Mouse (Mus musculus) midbrain, embryonic 11.5 days (tissue): ENCODE data around the gene Cfap61. TPM values are rescaled to one million over a fixed set of nuclear protein-coding genes. Genes with fewer than 3 reads are reported as not detected.

Experiments used
- ATAC-seq: fragments of 200-750 bp; cut with Nextera tagmentation; 2 replicates; pipeline ENCODE4 v1.8.0; 2017; ENCODE audit warnings: moderate TSS enrichment, moderate library complexity; ENCODE audit not compliant: low FRiP score
- DNase-seq: peaks from one replicate; pipeline ENCODE4 v3.0.0; 2015; ENCODE audit warnings: low spot score; ENCODE audit errors: missing footprints
- H3K27ac ChIP-seq: fragments of 300-500 bp; sonication (generic); 2 replicates; pipeline ENCODE4 v1.5.1; 2014; ENCODE audit warnings: low read depth, low read length
- H3K27me3 ChIP-seq: fragments of 300-500 bp; sonication (generic); 2 replicates; pipeline ENCODE4 v1.6.1; 2014; ENCODE audit warnings: mild to moderate bottlenecking, low read length, moderate library complexity, mixed read lengths; ENCODE audit not compliant: control insufficient read depth, insufficient read depth
- H3K36me3 ChIP-seq: fragments of 300-500 bp; sonication (generic); 2 replicates; pipeline ENCODE4 v1.6.1; 2014; ENCODE audit warnings: mild to moderate bottlenecking, low read length, moderate library complexity, mixed read lengths; ENCODE audit not compliant: control insufficient read depth, insufficient read depth
- H3K4me1 ChIP-seq: fragments of 300-500 bp; sonication (generic); 2 replicates; pipeline ENCODE4 v1.6.1; 2014; ENCODE audit warnings: low read length; ENCODE audit not compliant: control insufficient read depth, insufficient read depth
- H3K4me2 ChIP-seq: fragments of 300-500 bp; sonication (generic); 2 replicates; pipeline ENCODE4 v1.6.1; 2014; ENCODE audit warnings: mild to moderate bottlenecking, moderate library complexity
- H3K4me3 ChIP-seq: fragments of 300-500 bp; sonication (generic); 2 replicates; pipeline ENCODE4 v1.5.1; 2014; ENCODE audit warnings: low read depth, low read length
- H3K9ac ChIP-seq: fragments of 300-500 bp; sonication (generic); 2 replicates; pipeline ENCODE4 v1.6.1; 2014; ENCODE audit warnings: low read length
- H3K9me3 ChIP-seq: fragments of 300-500 bp; sonication (generic); 2 replicates; pipeline ENCODE4 v1.6.1; 2016; ENCODE audit warnings: low read length; ENCODE audit not compliant: control insufficient read depth
- WGBS: fragments of 180-500 bp; shearing (Covaris S2); extraction: QIAGEN DNeasy Blood & Tissue Kit; methylation state at CpG from one replicate; pipeline ENCODE4 v1.1.7; 2014; 5-methylcytosine and 5-hydroxymethylcytosine counted together
- polyA plus RNA-seq: library from polyadenylated mRNA; unstranded; fragments of >200 nt; fragmentation: Nextera tagmentation; extraction: Ambion mirVana; gene quantifications from 2 replicates; pipeline ENCODE4 v1.2.1, GENCODE M21; 2014

Cfap61 gene
- polyA plus RNA-seq, 1 experiment from 2014 or later = 0.87 TPM

- WGBS = 41% methylated on average over 6 of the region's 6 CpGs
- Histone ChIP-seq H3K4me1 (no peaks in the 10 kb centered on the region), H3K27me3 (no peaks in the 10 kb centered on the region), H3K4me2 (no peak overlapping the region), H3K9me3 (no peaks in the 10 kb centered on the region), H3K36me3 (no peaks in the 10 kb centered on the region), H3K27ac (no peak overlapping the region), H3K4me3 (no peak overlapping the region), H3K9ac (no peak overlapping the region)
- DNase-seq (peak; percentile 82), ATAC-seq (no peak)
Observed at GRCm38 (mm10) chr2:146083326-146083871, 148.8 kb downstream of the Cfap61 start.

GRCm38 (mm10) chr2:146087411-146087810 lies 152.8 kb downstream of the Cfap61 start:
- Histone ChIP-seq H3K9me3 (no peaks in the 10 kb centered on the region), H3K27ac (no peak overlapping the region), H3K4me3 (no peak overlapping the region), H3K4me2 (no peak overlapping the region), H3K9ac (no peak overlapping the region), H3K36me3 (no peaks in the 10 kb centered on the region), H3K27me3 (no peaks in the 10 kb centered on the region), H3K4me1 (peaks cover 7% of the 10 kb centered on the region)
- ATAC-seq (no peak), DNase-seq (peak; percentile 75)
- 82% methylated on average over 1 of the region's 1 CpGs for WGBS

GRCm38 (mm10) chr2:146089157-146089692 lies 154.6 kb downstream of the Cfap61 start:
- Histone ChIP-seq H3K27me3 (no peaks in the 10 kb centered on the region), H3K4me2 (no peak overlapping the region), H3K4me1 (peaks cover 7% of the 10 kb centered on the region), H3K9ac (no peak overlapping the region), H3K27ac (no peak overlapping the region), H3K9me3 (no peaks in the 10 kb centered on the region), H3K36me3 (no peaks in the 10 kb centered on the region), H3K4me3 (no peak overlapping the region)
- ATAC-seq (no peak), DNase-seq (peak; percentile 85)
- WGBS = 25% methylated on average over 6 of the region's 6 CpGs

GRCm38 (mm10) chr2:146097532-146097931 lies 162.9 kb downstream of the Cfap61 start:
- H3K27ac ChIP-seq = no peak overlapping the region
- peak; percentile 71 for DNase-seq
- H3K4me1 ChIP-seq = no peaks in the 10 kb centered on the region
- no peaks in the 10 kb centered on the region for H3K27me3 ChIP-seq
- no peak overlapping the region for H3K4me2 ChIP-seq
- WGBS = 91% methylated on average over 5 of the region's 5 CpGs
- no peaks in the 10 kb centered on the region for H3K9me3 ChIP-seq
- ATAC-seq = no peak
- no peak overlapping the region for H3K9ac ChIP-seq
- no peak overlapping the region for H3K4me3 ChIP-seq
- H3K36me3 ChIP-seq = no peaks in the 10 kb centered on the region

- WGBS = 61% methylated on average over 16 of the region's 16 CpGs
Observed at GRCm38 (mm10) chr2:146098853-146099717, 164.5 kb downstream of the Cfap61 start.

GRCm38 (mm10) chr2:146099838-146100237 lies 165.3 kb downstream of the Cfap61 start:
- Histone ChIP-seq H3K27ac (no peak overlapping the region), H3K27me3 (no peaks in the 10 kb centered on the region), H3K9ac (no peak overlapping the region), H3K4me3 (no peak overlapping the region), H3K9me3 (no peaks in the 10 kb centered on the region), H3K4me2 (no peak overlapping the region), H3K36me3 (no peaks in the 10 kb centered on the region), H3K4me1 (no peaks in the 10 kb centered on the region)
- ATAC-seq (no peak), DNase-seq (no peak)
- 94% methylated on average over 3 of the region's 3 CpGs for WGBS

More at GRCm38 (mm10) chr2:146098853-146099717, 164.5 kb downstream of the Cfap61 start:
- Histone ChIP-seq H3K4me1 (no peaks in the 10 kb centered on the region), H3K9me3 (no peaks in the 10 kb centered on the region), H3K9ac (no peak overlapping the region), H3K4me2 (no peak overlapping the region), H3K27ac (no peak overlapping the region), H3K27me3 (no peaks in the 10 kb centered on the region), H3K4me3 (no peak overlapping the region), H3K36me3 (no peaks in the 10 kb centered on the region)
- ATAC-seq = peak; percentile 60; the same call in 1 of the 2 replicates
- peak; percentile 72 for DNase-seq

GRCm38 (mm10) chr2:146100489-146101060 lies 166.0 kb downstream of the Cfap61 start:
- WGBS = 58% methylated on average over 10 of the region's 10 CpGs
- ATAC-seq = no peak
- no peak for DNase-seq

GRCm38 (mm10) chr2:146102600-146102999 lies 168.0 kb downstream of the Cfap61 start:
- Histone ChIP-seq H3K4me3 (no peak overlapping the region), H3K27ac (no peak overlapping the region), H3K36me3 (no peaks in the 10 kb centered on the region), H3K27me3 (no peaks in the 10 kb centered on the region), H3K4me1 (no peaks in the 10 kb centered on the region), H3K4me2 (no peak overlapping the region), H3K9ac (no peak overlapping the region), H3K9me3 (no peaks in the 10 kb centered on the region)
- DNase-seq (no peak), ATAC-seq (no peak)
- 88% methylated on average over 3 of the region's 3 CpGs for WGBS

More at GRCm38 (mm10) chr2:146100489-146101060, 166.0 kb downstream of the Cfap61 start:
- Histone ChIP-seq H3K9me3 (no peaks in the 10 kb centered on the region), H3K9ac (no peak overlapping the region), H3K4me3 (no peak overlapping the region), H3K36me3 (no peaks in the 10 kb centered on the region), H3K4me2 (no peak overlapping the region), H3K27ac (no peak overlapping the region), H3K4me1 (no peaks in the 10 kb centered on the region), H3K27me3 (no peaks in the 10 kb centered on the region)

GRCm38 (mm10) chr2:146105341-146105740 lies 170.8 kb downstream of the Cfap61 start:
- DNase-seq = peak; percentile 81
- Histone ChIP-seq H3K9ac (no peak overlapping the region), H3K4me1 (no peaks in the 10 kb centered on the region), H3K9me3 (no peaks in the 10 kb centered on the region), H3K27me3 (no peaks in the 10 kb centered on the region), H3K4me2 (no peak overlapping the region), H3K27ac (no peak overlapping the region), H3K36me3 (no peaks in the 10 kb centered on the region), H3K4me3 (no peak overlapping the region)
- WGBS = 86% methylated on average over 6 of the region's 6 CpGs
- no peak for ATAC-seq
